Mouse (Mus musculus): ENCODE data around the gene Gmpr2. TPM values are rescaled to one million over a fixed set of nuclear protein-coding genes. Genes with fewer than 3 reads are reported as not detected.

The Gmpr2 gene
- total RNA-seq, 1 experiment from 2014 or later: 32.2 TPM

- DNase-seq: peak; percentile 92
These were observed 9.7 kb downstream of the Gmpr2 start, which contains the start of gene Tinf2 for GRCm38 (mm10) chr14:55681160-55682117. Tinf2 (minus strand) TSS chr14:55681820.

GRCm38 (mm10) chr14:55682118-55682493, 10.4 kb downstream of the Gmpr2 start:
- no peak for DNase-seq

GRCm38 (mm10) chr14:55689433-55689832, 17.7 kb downstream of the Gmpr2 start:
- DNase-seq: no peak

- no peak for DNase-seq
These were observed 25.5 kb downstream of the Gmpr2 start for GRCm38 (mm10) chr14:55697226-55697625.

- no peak for DNase-seq
These were observed 29.4 kb downstream of the Gmpr2 start for GRCm38 (mm10) chr14:55701131-55701530.

- no peak for DNase-seq
These were observed 31.0 kb downstream of the Gmpr2 start for GRCm38 (mm10) chr14:55702761-55703160.

- DNase-seq: no peak
These were observed 34.4 kb downstream of the Gmpr2 start for GRCm38 (mm10) chr14:55706051-55706600.

- no peak for DNase-seq
These were observed 35.7 kb downstream of the Gmpr2 start for GRCm38 (mm10) chr14:55707397-55707796.

- no peak for DNase-seq
These were observed 37.8 kb downstream of the Gmpr2 start for GRCm38 (mm10) chr14:55709509-55709908.

- no peak for DNase-seq
These were observed 40.0 kb downstream of the Gmpr2 start for GRCm38 (mm10) chr14:55711786-55712185.

GRCm38 (mm10) chr14:55713007-55713728, 41.4 kb downstream of the Gmpr2 start:
- no peak for DNase-seq

- DNase-seq: no peak
These were observed 42.0 kb downstream of the Gmpr2 start, which contains the start of gene Tgm1 for GRCm38 (mm10) chr14:55713729-55714122. Tgm1 (minus strand) TSS chr14:55713926.

- DNase-seq: no peak
These were observed 43.2 kb downstream of the Gmpr2 start for GRCm38 (mm10) chr14:55714893-55715292.

- no peak for DNase-seq
These were observed 44.5 kb downstream of the Gmpr2 start for GRCm38 (mm10) chr14:55716271-55716670.

- no peak for DNase-seq
These were observed 45.1 kb downstream of the Gmpr2 start for GRCm38 (mm10) chr14:55716884-55717283.

- DNase-seq: no peak
These were observed 48.0 kb downstream of the Gmpr2 start for GRCm38 (mm10) chr14:55719737-55720136.

- no peak for DNase-seq
These were observed 48.9 kb downstream of the Gmpr2 start for GRCm38 (mm10) chr14:55720666-55721065.

- no peak for DNase-seq
These were observed 49.3 kb downstream of the Gmpr2 start for GRCm38 (mm10) chr14:55721076-55721475.

- peak; percentile 92 for DNase-seq
These were observed 50.1 kb downstream of the Gmpr2 start, which contains the start of gene Rabggta for GRCm38 (mm10) chr14:55721700-55722437. Rabggta (minus strand) TSS chr14:55722263.

- DNase-seq: no peak
These were observed 50.8 kb downstream of the Gmpr2 start for GRCm38 (mm10) chr14:55722438-55722945.

GRCm38 (mm10) chr14:55723433-55723832, 51.7 kb downstream of the Gmpr2 start:
- no peak for DNase-seq

- peak; percentile 44 for DNase-seq
These were observed 52.7 kb downstream of the Gmpr2 start for GRCm38 (mm10) chr14:55724411-55724871.
